Mouse (Mus musculus) forebrain, embryonic 12.5 days (tissue): ENCODE results near the gene Palld. TPM values are rescaled to one million over a fixed set of nuclear protein-coding genes. Genes with fewer than 3 reads are reported as not detected.
A peak's percentile ranks its signal among the peaks of the same experiment; 100 is the strongest.

Experiments
- ATAC-seq: fragments of 200-750 bp; cut with Nextera tagmentation; 2 replicates; pipeline ENCODE4 v1.8.0; 2017; ENCODE audit warnings: moderate TSS enrichment; ENCODE audit not compliant: low FRiP score
- H3K27ac ChIP-seq: fragments of 300-500 bp; sonication (generic); 2 replicates; pipeline ENCODE4 v1.5.1; 2016; ENCODE audit warnings: mild to moderate bottlenecking
- H3K27me3 ChIP-seq: fragments of 300-500 bp; sonication (generic); 2 replicates; pipeline ENCODE4 v1.6.1; 2016; ENCODE audit warnings: mild to moderate bottlenecking
- H3K36me3 ChIP-seq: fragments of 300-500 bp; sonication (generic); replicated peaks from 2 replicates; pipeline ENCODE4 v1.6.1; 2016; ENCODE audit warnings: mild to moderate bottlenecking
- H3K4me1 ChIP-seq: fragments of 300-500 bp; sonication (generic); 2 replicates; pipeline ENCODE4 v1.6.1; 2016
- H3K4me2 ChIP-seq: fragments of 300-500 bp; sonication (generic); 2 replicates; pipeline ENCODE4 v1.6.1; 2016; ENCODE audit warnings: mild to moderate bottlenecking, moderate library complexity
- H3K4me3 ChIP-seq: fragments of 300-500 bp; sonication (generic); replicated peaks from 2 replicates; pipeline ENCODE4 v1.5.1; 2016; ENCODE audit warnings: mild to moderate bottlenecking
- H3K9ac ChIP-seq: fragments of 300-500 bp; sonication (generic); 2 replicates; pipeline ENCODE4 v1.6.1; 2016; ENCODE audit warnings: mild to moderate bottlenecking
- H3K9me3 ChIP-seq: fragments of 300-500 bp; sonication (generic); 2 replicates; pipeline ENCODE4 v1.6.1; 2016
- WGBS: fragments of 180-500 bp; shearing (Covaris S2); methylation state at CpG from one replicate; pipeline ENCODE4 v1.1.7; 2016; 5-methylcytosine and 5-hydroxymethylcytosine counted together
- polyA plus RNA-seq: library from polyadenylated mRNA; unstranded; fragments of >200 nt; fragmentation: Nextera tagmentation; extraction: Ambion mirVana; gene quantifications from 2 replicates; pipeline ENCODE4 v1.2.1, GENCODE M21; 2016

The Palld gene
- polyA plus RNA-seq, 1 experiment from 2014 or later = 56.0 TPM

DNA sequence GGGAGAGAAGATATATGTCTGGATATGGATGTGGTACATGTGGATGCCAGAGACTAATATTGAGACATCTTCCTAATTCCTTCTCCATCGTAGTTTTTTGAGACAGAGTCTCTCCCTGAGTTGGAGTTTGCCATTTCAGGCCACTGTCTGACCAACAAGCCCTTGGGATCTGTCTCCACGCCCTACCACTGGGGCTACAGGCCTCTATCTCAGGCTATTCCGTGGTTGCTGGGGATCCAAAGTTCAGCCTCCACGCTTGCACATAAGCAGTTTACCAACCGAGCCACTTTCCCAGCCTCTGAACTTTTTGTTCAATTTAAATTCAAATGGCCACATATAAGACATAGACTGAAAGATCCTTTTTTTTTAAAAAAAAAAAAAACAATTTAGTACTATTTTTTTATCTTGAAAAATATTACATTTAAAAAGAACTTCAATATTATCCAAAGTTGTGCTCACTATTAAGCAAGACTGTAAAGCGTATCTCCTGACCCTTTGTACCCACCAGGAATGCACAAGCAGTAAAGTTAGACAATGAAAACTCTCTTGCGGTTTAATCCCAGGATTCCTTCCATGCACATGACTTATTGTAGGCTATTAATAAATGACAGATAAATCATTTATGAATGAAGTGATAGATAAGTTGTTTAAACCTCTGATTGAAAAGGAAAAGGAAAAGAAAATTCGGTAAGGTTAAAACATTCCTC, 276.1 kb downstream of the Palld start:
- Histone ChIP-seq H3K9me3 (no peaks in the 10 kb centered on the region), H3K27me3 (no peaks in the 10 kb centered on the region), H3K4me3 (no peak overlapping the region), H3K4me2 (no peak overlapping the region), H3K9ac (no peak overlapping the region), H3K36me3 (no peaks in the 10 kb centered on the region), H3K4me1 (peaks cover 10% of the 10 kb centered on the region), H3K27ac (no peak overlapping the region)
- WGBS = 97% methylated on average over 8 of the region's 8 CpGs
- no peak for ATAC-seq

DNA sequence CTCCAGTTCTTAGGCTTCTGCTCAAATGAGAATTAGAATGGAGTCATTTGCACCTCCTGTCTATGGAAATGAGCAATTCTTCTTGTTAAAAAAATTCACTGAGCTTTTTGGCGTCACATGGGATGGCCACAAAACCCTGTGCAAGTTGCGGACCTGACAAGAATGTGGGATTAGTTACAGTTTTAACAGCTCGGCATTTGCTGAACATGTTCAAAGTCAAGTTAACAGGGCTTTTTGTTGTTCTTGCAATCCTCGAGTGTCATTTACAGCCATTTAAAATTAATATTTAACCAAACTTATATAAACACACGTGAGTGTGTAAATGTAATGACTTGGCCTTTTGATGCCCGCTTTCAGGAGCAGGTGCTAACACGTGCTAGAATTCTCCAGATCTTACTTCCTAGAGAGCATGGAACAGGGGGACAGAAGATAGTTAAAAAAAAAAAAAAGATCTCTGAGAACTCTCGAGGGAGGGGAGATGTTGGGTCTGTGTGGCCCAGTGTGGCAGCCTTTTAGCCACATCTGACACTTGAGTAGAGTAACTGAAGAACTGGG, 276.8 kb downstream of the Palld start:
- no peak for ATAC-seq
- no peaks in the 10 kb centered on the region for H3K9me3 ChIP-seq
- H3K27me3 ChIP-seq = no peaks in the 10 kb centered on the region
- peaks cover 10% of the 10 kb centered on the region for H3K4me1 ChIP-seq
- 89% methylated on average over 8 of the region's 8 CpGs for WGBS
- H3K27ac ChIP-seq = no peak overlapping the region
- H3K36me3 ChIP-seq = no peaks in the 10 kb centered on the region
- H3K9ac ChIP-seq = no peak overlapping the region
- no peak overlapping the region for H3K4me3 ChIP-seq
- H3K4me2 ChIP-seq = no peak overlapping the region

DNA sequence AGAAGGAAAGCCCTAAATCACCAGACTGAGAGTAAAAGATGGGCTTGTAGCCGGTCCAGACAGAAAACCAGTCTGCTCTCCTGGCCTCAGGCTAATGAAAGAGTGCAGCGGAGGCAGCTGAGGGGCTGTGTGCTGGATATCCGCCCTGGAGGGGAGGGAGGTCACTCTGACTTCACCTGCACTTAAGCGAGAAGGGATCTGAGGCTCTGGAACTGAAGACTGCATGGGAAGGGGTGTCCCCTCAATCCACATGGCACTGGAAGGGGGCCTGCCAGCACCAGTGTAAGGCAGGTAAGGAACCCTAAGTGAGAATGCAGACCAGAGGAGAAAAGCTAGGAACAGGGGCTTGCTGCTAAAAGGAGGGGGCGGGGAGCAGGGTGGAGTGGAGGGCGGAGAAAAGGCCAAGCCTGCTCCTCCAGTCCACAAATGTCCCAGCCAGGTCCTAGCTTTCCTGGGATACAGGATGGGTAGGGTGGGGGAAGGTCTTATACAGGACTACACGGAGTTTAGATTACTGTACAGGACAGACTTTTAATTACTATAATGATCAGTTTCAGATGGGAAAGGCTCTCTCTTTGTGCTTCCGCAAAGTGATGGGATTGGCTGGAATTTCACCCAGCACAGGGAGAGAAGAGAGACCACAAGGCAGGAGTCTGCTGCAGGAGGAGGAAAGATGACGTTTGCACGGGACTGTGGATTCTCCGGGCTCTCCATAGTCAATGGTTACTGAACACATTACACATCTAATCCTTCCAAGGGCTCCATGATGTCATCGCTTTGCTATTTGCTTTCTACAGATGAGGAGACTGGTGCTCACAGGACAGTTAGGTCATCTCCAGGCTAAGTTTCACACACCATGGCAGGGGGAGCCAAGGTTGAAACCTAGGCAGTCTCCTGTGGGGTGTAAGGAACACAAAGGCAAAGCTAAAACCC, 278.7 kb downstream of the Palld start:
- H3K27ac ChIP-seq = no peak overlapping the region
- WGBS = 22% methylated on average over 11 of the region's 12 CpGs
- H3K27me3 ChIP-seq = no peaks in the 10 kb centered on the region
- peak overlapping the region; percentile 17; the same call in 1 of the 2 replicates for H3K9ac ChIP-seq
- peaks cover 10% of the 10 kb centered on the region for H3K4me1 ChIP-seq
- no peaks in the 10 kb centered on the region for H3K9me3 ChIP-seq
- H3K4me2 ChIP-seq = no peak overlapping the region
- ATAC-seq = peak; percentile 73
- H3K4me3 ChIP-seq = no peak overlapping the region
- H3K36me3 ChIP-seq = no peaks in the 10 kb centered on the region

DNA sequence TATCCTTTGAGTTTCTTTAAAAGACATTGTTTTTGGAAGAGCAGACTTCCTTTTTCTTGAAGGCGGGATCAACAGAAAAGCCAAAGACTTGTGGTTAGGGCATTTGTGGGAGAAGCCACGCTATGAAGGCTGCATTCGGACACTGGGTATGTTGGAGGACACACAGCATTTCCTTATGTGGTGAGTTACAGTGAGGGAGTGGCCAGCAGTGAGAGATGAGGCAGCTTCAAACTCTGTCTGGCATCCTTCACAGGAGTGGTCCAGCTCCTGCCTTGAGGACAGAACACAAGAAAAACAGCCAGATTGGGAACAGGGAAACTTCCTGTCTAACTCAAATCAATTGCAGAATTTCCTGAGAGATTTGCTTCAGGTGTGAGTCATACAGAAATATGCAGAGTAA, 281.2 kb downstream of the Palld start:
- H3K4me3 ChIP-seq = no peak overlapping the region
- 86% methylated on average over 3 of the region's 3 CpGs for WGBS

DNA sequence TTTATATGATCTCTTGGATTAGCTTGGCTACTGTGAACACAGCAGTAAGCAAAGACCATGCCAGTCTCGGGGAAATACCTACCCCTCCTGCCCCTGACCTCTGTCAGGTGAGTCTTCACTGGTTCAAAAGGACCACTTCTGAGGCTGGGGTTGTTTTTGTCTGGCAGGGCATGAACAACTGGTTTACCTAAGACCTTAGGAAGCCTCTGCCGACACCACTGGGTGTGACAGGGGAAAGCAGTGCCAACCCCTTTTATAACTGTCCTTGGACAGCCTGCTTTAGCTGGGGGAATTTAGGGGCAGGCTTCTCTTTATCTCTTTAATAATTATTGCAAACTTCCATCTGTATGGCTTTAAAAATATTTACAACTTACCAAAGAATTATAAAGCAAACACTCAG, 284.8 kb downstream of the Palld start:
- H3K36me3 ChIP-seq = no peaks in the 10 kb centered on the region
- no peak overlapping the region for H3K4me2 ChIP-seq
- no peaks in the 10 kb centered on the region for H3K9me3 ChIP-seq
- ATAC-seq = no peak
- no peaks in the 10 kb centered on the region for H3K27me3 ChIP-seq
- H3K4me3 ChIP-seq = no peak overlapping the region
- H3K4me1 ChIP-seq = no peaks in the 10 kb centered on the region
- no peak overlapping the region for H3K27ac ChIP-seq
- 89% methylated on average over 2 of the region's 2 CpGs for WGBS
- H3K9ac ChIP-seq = no peak overlapping the region

More for the DNA sequence above, 281.2 kb downstream of the Palld start:
- no peak overlapping the region for H3K9ac ChIP-seq
- peaks cover 10% of the 10 kb centered on the region for H3K4me1 ChIP-seq
- no peak overlapping the region for H3K27ac ChIP-seq
- no peaks in the 10 kb centered on the region for H3K36me3 ChIP-seq
- ATAC-seq = no peak
- no peaks in the 10 kb centered on the region for H3K9me3 ChIP-seq
- H3K27me3 ChIP-seq = no peaks in the 10 kb centered on the region
- no peak overlapping the region for H3K4me2 ChIP-seq

DNA sequence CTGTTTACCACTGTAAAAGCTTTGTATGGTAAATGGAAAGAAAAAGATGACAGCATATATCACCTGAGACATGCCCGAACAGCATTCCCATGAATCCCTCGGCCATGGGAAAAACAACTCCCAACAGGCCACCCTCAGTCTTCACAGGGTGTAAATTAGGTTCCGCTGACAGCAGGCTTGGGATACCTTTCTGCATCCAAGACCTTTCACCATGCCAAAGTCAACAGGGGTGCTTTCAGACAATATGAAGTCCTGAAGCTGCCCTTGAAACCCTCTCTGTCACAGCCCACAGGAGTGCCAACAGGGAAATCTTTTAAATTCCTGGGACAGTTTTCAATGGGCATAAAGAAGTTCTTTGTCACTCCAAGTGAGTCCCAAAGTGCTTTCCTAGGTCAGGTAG, 285.4 kb downstream of the Palld start:
- no peak overlapping the region for H3K9ac ChIP-seq
- 82% methylated on average over 3 of the region's 3 CpGs for WGBS
- no peaks in the 10 kb centered on the region for H3K9me3 ChIP-seq
- ATAC-seq = no peak
- no peaks in the 10 kb centered on the region for H3K27me3 ChIP-seq
- no peak overlapping the region for H3K4me2 ChIP-seq
- H3K4me3 ChIP-seq = no peak overlapping the region
- no peaks in the 10 kb centered on the region for H3K4me1 ChIP-seq
- no peaks in the 10 kb centered on the region for H3K36me3 ChIP-seq
- no peak overlapping the region for H3K27ac ChIP-seq

DNA sequence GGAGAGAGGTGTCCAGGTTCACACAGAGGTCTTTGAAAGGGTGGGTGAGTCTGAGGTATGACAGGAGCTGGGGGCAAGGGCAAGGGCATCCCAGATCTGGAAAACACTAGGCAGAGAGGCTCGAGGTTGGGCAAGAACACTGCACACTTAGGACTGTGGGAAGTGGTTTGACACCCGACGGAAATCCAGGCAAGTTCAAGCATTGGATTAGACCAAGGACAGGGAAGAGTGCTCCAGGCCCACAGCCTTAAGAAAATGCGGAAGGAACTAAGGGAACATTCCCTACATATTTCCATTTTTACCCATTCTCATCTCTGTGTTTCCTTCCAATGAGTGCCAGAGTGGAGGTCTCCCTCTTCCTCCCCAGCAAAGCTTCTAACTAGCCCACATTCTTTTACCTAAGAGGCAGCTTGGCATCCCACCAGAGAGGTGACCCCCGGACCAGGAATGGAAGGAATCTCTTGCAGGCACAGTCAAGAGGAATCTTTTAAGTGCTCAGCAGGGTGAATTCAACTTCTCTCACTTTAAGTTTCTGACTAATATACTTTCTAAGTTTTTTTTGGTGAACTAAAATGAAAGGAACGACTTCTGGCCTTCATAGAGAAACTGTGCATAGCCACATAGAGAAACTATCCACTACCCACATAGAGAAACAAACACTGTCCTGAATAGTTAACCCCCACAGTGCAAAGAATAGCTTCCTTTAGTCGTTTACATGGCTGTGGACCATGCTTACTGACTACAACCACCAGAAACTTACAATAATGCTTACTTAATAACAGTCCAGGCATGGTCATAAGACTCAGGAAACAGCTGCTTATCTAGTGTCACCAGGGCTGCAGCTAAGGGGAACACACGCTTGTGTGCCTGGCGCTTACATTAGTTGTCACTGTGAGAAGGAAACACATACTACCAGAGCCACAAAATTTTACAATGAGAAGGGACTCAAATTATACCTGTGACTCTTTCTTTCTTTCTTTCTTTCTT, 286.5 kb downstream of the Palld start:
- H3K4me3 ChIP-seq = no peak overlapping the region
- WGBS = 82% methylated on average over 9 of the region's 9 CpGs
- no peaks in the 10 kb centered on the region for H3K4me1 ChIP-seq
- H3K36me3 ChIP-seq = no peaks in the 10 kb centered on the region
- no peak overlapping the region for H3K4me2 ChIP-seq
- H3K9ac ChIP-seq = no peak overlapping the region
- no peaks in the 10 kb centered on the region for H3K9me3 ChIP-seq
- no peak for ATAC-seq
- H3K27ac ChIP-seq = no peak overlapping the region
- H3K27me3 ChIP-seq = no peaks in the 10 kb centered on the region

DNA sequence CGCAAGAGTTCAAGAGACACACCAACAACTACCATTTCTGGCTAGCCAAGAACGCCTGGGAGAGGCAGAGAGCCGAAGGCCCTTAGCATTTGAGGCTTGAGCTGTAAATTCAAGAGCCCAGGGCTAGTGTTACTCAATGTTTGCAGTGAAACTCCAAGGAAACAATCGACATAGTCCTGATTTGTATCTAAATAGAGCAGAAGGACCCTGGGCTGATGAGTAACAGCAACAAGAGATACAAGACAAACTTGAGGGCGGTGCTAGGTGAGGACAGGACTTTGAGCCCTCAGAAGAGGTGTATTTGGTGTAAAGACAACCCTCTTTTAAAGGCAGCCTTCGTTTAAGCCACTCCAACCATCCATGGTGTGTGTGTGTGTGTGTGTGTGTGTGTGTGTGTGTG, 290.7 kb downstream of the Palld start:
- H3K27ac ChIP-seq = no peak overlapping the region
- H3K4me3 ChIP-seq = no peak overlapping the region
- no peak overlapping the region for H3K4me2 ChIP-seq
- peaks cover 13% of the 10 kb centered on the region for H3K4me1 ChIP-seq
- no peak overlapping the region for H3K9ac ChIP-seq
- no peak for ATAC-seq
- H3K9me3 ChIP-seq = no peaks in the 10 kb centered on the region
- H3K27me3 ChIP-seq = no peaks in the 10 kb centered on the region
- no peaks in the 10 kb centered on the region for H3K36me3 ChIP-seq
- 93% methylated on average over 6 of the region's 6 CpGs for WGBS

DNA sequence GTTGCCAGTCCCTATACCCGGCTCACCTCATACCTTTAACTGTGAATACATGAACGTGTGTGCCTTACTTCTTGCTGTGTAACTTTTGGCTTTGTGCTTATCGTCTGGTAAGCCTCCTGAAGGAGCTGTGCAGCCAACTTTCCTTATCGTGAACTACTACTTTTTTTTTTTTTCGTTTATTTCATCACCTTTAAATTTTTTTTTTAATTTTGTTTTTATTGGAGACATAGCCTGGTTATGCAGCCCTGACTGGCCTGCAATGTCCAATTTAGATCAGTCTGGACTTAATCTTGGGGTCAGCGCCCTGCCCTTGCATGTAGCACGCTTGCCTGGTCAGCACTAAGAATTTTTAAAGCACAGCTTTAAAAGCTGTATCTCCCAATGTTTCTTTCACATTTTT, 291.4 kb downstream of the Palld start:
- Histone ChIP-seq H3K27me3 (no peaks in the 10 kb centered on the region), H3K4me1 (peaks cover 18% of the 10 kb centered on the region), H3K9ac (no peak overlapping the region), H3K4me2 (no peak overlapping the region), H3K27ac (no peak overlapping the region), H3K36me3 (no peaks in the 10 kb centered on the region), H3K4me3 (no peak overlapping the region), H3K9me3 (no peaks in the 10 kb centered on the region)
- no peak for ATAC-seq
- 87% methylated on average over 7 of the region's 7 CpGs for WGBS

DNA sequence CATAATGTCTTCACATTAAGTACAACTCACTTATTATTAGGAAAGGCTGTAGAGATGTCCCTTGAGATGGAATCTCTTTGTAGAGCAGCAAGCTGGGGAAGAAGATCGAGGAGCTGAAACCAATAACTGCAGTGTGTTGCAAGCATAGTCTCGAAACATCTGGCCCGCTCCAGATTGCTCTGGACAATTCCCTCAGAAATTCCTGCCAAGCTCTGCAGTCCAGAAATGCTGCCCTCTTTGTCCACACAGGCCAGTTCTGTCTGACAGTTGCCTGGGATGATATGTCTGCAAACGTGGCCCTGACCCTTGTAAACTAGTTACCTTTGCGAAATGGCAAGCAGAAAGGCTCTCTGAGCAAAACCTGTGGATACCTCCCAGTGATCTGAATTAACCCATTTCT, 291.9 kb downstream of the Palld start:
- H3K27ac ChIP-seq = no peak overlapping the region
- no peaks in the 10 kb centered on the region for H3K27me3 ChIP-seq
- no peak overlapping the region for H3K4me2 ChIP-seq
- no peaks in the 10 kb centered on the region for H3K36me3 ChIP-seq
- H3K9ac ChIP-seq = no peak overlapping the region
- 87% methylated on average over 5 of the region's 5 CpGs for WGBS
- H3K4me3 ChIP-seq = no peak overlapping the region
- peaks cover 24% of the 10 kb centered on the region for H3K4me1 ChIP-seq
- no peaks in the 10 kb centered on the region for H3K9me3 ChIP-seq
- no peak for ATAC-seq

DNA sequence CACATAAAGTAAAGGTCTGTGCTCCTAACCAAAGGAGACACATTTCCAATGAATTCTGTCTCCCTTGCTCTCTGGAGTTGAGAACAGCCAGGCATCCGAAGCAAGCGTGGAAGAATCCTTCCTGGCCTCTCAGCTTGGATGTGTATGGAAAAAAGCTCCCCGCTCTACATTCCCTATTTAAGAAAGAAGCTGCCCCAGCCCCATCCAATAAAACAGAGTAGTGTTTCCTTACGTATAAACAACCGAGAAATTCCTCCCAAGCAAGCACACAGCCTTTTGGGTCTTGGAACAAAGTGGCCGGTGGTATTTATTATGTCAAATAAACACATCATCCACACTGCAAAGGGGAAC, 295.1 kb downstream of the Palld start:
- H3K9me3 ChIP-seq = no peaks in the 10 kb centered on the region
- H3K4me1 ChIP-seq = peaks cover 25% of the 10 kb centered on the region
- H3K36me3 ChIP-seq = no peaks in the 10 kb centered on the region
- whole genome bisulfite sequencing = 20% methylated on average over 6 of the region's 6 CpGs
- no peak overlapping the region for H3K4me2 ChIP-seq
- peak; percentile 12; the same call in 1 of the 2 replicates for ATAC-seq
- peak overlapping the region; percentile 78 for H3K27ac ChIP-seq
- H3K9ac ChIP-seq = no peak overlapping the region
- no peaks in the 10 kb centered on the region for H3K27me3 ChIP-seq
- H3K4me3 ChIP-seq = no peak overlapping the region
